Mouse (Mus musculus): ENCODE results near the gene Dip2c. TPM values are rescaled to one million over a fixed set of nuclear protein-coding genes. Genes with fewer than 3 reads are reported as not detected.

Dip2c gene
- polyA plus RNA-seq, 1 experiment from 2014 or later = 3.9 TPM

- no peaks in the 10 kb centered on the region for H3K27me3 ChIP-seq (ENCODE audit: insufficient read depth, poor library complexity, severe bottlenecking)
- H3K9me3 ChIP-seq = no peaks in the 10 kb centered on the region
- 63% methylated on average over 6 of the region's 6 CpGs for WGBS
- no peak overlapping the region for H3K27ac ChIP-seq
- no peaks in the 10 kb centered on the region for H3K36me3 ChIP-seq
- H3K4me1 ChIP-seq = peaks cover 30% of the 10 kb centered on the region; the same call in 1 of the 2 replicates
- H3K4me3 ChIP-seq = no peak overlapping the region
- no peak for DNase-seq (ENCODE audit: low spot score)
These were observed 169.4 kb downstream of the Dip2c start for GRCm38 (mm10) chr13:9445533-9446294.

DNA sequence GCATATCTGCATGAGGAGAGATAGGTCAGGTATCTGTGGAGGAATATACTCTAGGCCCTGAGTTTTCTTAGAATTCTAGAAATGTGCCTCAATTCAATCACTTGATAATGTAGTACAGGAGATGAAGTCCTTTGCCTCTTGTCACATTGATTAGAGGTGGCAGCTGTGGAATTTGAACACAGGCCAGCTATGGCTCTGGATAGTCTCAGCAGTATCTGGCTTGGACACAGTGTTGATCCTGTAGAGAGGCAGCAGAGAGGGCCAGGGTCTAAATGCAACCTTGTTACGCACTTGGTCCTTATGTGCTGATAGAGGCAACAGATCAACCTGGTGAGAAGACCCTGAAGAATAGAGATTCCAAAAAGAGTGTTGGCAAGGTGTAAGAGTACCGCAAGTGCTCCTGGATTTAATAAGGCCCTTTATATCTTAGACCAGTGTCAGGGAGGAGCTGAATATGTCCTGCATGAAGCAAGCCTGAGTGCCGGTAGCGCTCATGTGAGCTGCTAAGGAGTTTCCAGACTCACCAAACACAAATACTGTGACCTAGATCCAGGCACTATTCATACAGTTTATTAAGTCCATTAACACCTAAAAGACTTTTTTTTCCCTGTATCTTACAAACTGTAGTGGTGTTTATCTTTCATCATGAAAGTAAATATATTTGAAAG is 170.3 kb downstream of the Dip2c start:
- Histone ChIP-seq H3K27ac (peak overlapping the region; percentile 56; the same call in 1 of the 2 replicates), H3K4me3 (no peak overlapping the region), H3K9me3 (no peaks in the 10 kb centered on the region), H3K4me1 (peaks cover 32% of the 10 kb centered on the region; the same call in 1 of the 2 replicates), H3K36me3 (no peaks in the 10 kb centered on the region), H3K27me3 (ENCODE audit: insufficient read depth, poor library complexity, severe bottlenecking) (no peaks in the 10 kb centered on the region)
- 48% methylated on average over 4 of the region's 4 CpGs for WGBS
- DNase-seq (ENCODE audit: low spot score) = peak; percentile 75

DNA sequence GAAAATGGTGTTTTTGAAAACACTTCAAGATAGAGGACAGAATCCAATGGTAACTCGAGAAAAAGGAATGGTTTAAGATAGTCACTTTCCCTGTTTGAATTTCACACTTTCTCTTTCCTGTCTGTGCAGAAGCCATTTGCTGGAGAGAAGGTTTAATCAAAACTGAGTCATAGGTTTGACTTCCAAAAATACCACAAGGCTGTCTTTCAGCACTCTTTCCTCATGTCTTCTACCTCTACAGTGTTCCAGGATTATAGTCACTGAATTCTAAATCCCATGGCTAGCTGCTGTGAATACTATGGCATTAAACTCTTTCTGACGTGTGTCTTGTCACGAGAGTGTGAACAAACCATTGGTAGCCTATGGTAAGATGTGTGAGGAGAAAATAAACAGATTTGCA is 173.9 kb downstream of the Dip2c start:
- Histone ChIP-seq H3K36me3 (no peaks in the 10 kb centered on the region), H3K27me3 (ENCODE audit: insufficient read depth, poor library complexity, severe bottlenecking) (no peaks in the 10 kb centered on the region), H3K27ac (no peak overlapping the region), H3K4me1 (peaks cover 44% of the 10 kb centered on the region; the same call in 1 of the 2 replicates), H3K4me3 (no peak overlapping the region), H3K9me3 (no peaks in the 10 kb centered on the region)
- WGBS = 53% methylated on average over 3 of the region's 3 CpGs
- no peak for DNase-seq (ENCODE audit: low spot score)

DNA sequence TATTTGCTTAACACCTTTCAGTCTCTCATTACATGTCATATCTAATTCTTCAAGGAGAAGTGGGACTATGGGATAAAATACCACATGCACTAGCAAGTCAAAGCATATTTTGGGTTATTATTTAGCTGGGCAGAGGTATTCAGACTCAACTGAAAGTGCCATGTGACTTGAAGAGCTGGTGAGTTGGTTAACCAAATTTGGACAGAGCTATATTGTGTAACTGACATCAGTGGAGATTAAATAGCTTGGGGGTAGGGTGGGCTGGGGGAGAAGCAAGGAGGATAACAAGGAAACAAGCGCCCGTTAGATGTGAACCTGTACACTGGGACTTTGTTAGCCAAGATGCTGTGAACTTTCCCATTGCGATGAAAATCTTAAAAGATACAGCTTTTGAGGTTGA is 175.6 kb downstream of the Dip2c start:
- Histone ChIP-seq H3K9me3 (no peaks in the 10 kb centered on the region), H3K4me1 (peaks cover 35% of the 10 kb centered on the region; the same call in 1 of the 2 replicates), H3K27me3 (ENCODE audit: insufficient read depth, poor library complexity, severe bottlenecking) (no peaks in the 10 kb centered on the region), H3K27ac (peak overlapping the region; percentile 16; the same call in 1 of the 2 replicates), H3K4me3 (no peak overlapping the region), H3K36me3 (no peaks in the 10 kb centered on the region)
- WGBS = 75% methylated on average over 3 of the region's 3 CpGs
- DNase-seq (ENCODE audit: low spot score) = no peak

- peaks cover 31% of the 10 kb centered on the region; the same call in 1 of the 2 replicates for H3K4me1 ChIP-seq
- no peak overlapping the region for H3K4me3 ChIP-seq
- DNase-seq (ENCODE audit: low spot score) = no peak
- H3K27me3 ChIP-seq (ENCODE audit: insufficient read depth, poor library complexity, severe bottlenecking) = no peaks in the 10 kb centered on the region
- H3K27ac ChIP-seq = peak overlapping the region; percentile 42; the same call in 1 of the 2 replicates
- no peaks in the 10 kb centered on the region for H3K36me3 ChIP-seq
- H3K9me3 ChIP-seq = no peaks in the 10 kb centered on the region
- WGBS = 33% methylated on average over 4 of the region's 4 CpGs
These were observed 178.3 kb downstream of the Dip2c start for GRCm38 (mm10) chr13:9454426-9455177.

- 53% methylated on average over 1 of the region's 1 CpGs for WGBS
- Histone ChIP-seq H3K9me3 (no peaks in the 10 kb centered on the region), H3K36me3 (no peaks in the 10 kb centered on the region), H3K27ac (no peak overlapping the region), H3K4me1 (peaks cover 22% of the 10 kb centered on the region; the same call in 1 of the 2 replicates), H3K27me3 (ENCODE audit: insufficient read depth, poor library complexity, severe bottlenecking) (no peaks in the 10 kb centered on the region), H3K4me3 (no peak overlapping the region)
- no peak for DNase-seq (ENCODE audit: low spot score)
These were observed 179.7 kb downstream of the Dip2c start for GRCm38 (mm10) chr13:9455979-9456378.

DNA sequence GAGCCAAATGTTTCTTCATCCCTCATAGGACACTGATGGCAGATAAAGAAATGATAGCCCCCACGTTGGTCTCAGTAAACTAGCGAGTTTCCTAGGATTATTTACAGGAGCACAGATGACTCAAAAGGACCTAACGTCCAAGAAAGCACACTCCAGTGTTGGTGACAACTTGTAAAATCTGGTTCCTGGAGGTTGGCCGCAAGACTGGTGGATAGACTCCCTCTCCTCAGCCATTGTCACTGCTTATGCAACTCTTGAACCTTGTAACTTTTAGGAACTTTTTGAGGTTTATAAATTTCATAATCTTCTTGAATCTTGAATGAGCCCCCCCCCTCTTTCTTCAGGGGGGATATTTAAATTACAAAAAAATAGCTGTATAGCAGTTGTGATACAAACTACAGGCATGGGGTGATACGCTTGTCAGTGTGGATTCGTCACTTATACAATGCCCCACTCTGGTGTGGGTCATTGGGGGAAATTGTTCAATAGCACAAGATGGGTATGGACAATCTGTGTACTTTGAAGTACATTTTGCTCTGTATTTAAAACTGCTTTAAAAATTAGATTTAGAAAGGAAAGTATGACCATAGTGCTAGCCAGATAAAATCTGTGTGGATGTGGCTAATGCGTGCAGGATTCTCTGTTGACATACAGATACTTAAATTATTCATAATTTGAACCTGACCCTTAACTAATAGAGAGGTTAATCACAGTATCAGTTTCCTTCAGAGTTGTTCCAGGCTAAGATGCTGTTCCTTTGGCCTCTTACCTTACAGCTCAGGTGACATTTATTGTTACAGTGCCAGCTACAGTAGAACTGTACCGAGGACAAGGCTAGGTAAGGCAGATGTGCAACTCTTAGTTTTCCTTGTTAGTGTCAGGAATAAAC is 181.3 kb downstream of the Dip2c start:
- H3K27ac ChIP-seq = no peak overlapping the region
- H3K9me3 ChIP-seq = no peaks in the 10 kb centered on the region
- peaks cover 10% of the 10 kb centered on the region; the same call in 1 of the 2 replicates for H3K4me1 ChIP-seq
- H3K27me3 ChIP-seq (ENCODE audit: insufficient read depth, poor library complexity, severe bottlenecking) = no peaks in the 10 kb centered on the region
- 86% methylated on average over 8 of the region's 8 CpGs for WGBS
- no peaks in the 10 kb centered on the region for H3K36me3 ChIP-seq
- H3K4me3 ChIP-seq = no peak overlapping the region
- DNase-seq (ENCODE audit: low spot score) = no peak

GRCm38 (mm10) chr13:9464457-9464856 is 188.1 kb downstream of the Dip2c start:
- 92% methylated on average over 3 of the region's 3 CpGs for WGBS
- no peaks in the 10 kb centered on the region for H3K4me1 ChIP-seq

GRCm38 (mm10) chr13:9467216-9467615 is 190.9 kb downstream of the Dip2c start:
- DNase-seq (ENCODE audit: low spot score) = no peak
- Histone ChIP-seq H3K36me3 (no peaks in the 10 kb centered on the region), H3K27ac (no peak overlapping the region), H3K27me3 (ENCODE audit: insufficient read depth, poor library complexity, severe bottlenecking) (no peaks in the 10 kb centered on the region), H3K4me3 (no peak overlapping the region), H3K4me1 (no peaks in the 10 kb centered on the region), H3K9me3 (no peaks in the 10 kb centered on the region)
- 29% methylated on average over 1 of the region's 1 CpGs for whole genome bisulfite sequencing

More at GRCm38 (mm10) chr13:9464457-9464856, 188.1 kb downstream of the Dip2c start:
- Histone ChIP-seq H3K36me3 (no peaks in the 10 kb centered on the region), H3K27me3 (ENCODE audit: insufficient read depth, poor library complexity, severe bottlenecking) (no peaks in the 10 kb centered on the region), H3K27ac (no peak overlapping the region), H3K9me3 (no peaks in the 10 kb centered on the region), H3K4me3 (no peak overlapping the region)
- no peak for DNase-seq (ENCODE audit: low spot score)

- Histone ChIP-seq H3K36me3 (no peaks in the 10 kb centered on the region), H3K27me3 (ENCODE audit: insufficient read depth, poor library complexity, severe bottlenecking) (no peaks in the 10 kb centered on the region), H3K27ac (no peak overlapping the region), H3K9me3 (0 out of 2 replicates have a peak, but pooled peaks cover 2% of the 10 kb centered on the region), H3K4me3 (no peak overlapping the region), H3K4me1 (0 out of 2 replicates have a peak, but pooled peaks cover 5% of the 10 kb centered on the region)
- no peak for DNase-seq (ENCODE audit: low spot score)
- WGBS = 95% methylated on average over 1 of the region's 1 CpGs
These were observed 197.1 kb downstream of the Dip2c start for GRCm38 (mm10) chr13:9473383-9473782.

DNA sequence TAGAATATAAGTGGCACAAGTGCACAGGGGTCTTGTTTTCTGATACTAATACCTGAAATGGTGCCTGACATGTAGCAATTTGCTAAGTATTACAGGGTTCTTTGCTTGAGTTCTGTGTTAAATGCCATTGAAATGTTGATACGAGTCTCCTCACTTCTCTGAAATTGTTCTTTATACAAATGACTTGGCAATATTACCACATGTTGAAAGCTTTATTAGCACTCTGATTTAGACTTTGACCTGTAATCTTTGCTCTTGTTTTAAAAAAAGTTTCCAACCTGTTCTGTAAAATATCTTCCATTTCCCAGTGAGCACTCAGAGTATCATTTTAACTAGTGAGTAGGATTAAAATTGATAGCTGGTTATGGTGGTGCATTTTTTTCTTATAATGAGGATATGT is 205.4 kb downstream of the Dip2c start:
- WGBS = 88% methylated on average over 1 of the region's 1 CpGs
- Histone ChIP-seq H3K27ac (no peak overlapping the region), H3K4me1 (no peaks in the 10 kb centered on the region), H3K4me3 (no peak overlapping the region), H3K9me3 (no peaks in the 10 kb centered on the region), H3K36me3 (no peaks in the 10 kb centered on the region), H3K27me3 (ENCODE audit: insufficient read depth, poor library complexity, severe bottlenecking) (no peaks in the 10 kb centered on the region)
- no peak for DNase-seq (ENCODE audit: low spot score)

DNA sequence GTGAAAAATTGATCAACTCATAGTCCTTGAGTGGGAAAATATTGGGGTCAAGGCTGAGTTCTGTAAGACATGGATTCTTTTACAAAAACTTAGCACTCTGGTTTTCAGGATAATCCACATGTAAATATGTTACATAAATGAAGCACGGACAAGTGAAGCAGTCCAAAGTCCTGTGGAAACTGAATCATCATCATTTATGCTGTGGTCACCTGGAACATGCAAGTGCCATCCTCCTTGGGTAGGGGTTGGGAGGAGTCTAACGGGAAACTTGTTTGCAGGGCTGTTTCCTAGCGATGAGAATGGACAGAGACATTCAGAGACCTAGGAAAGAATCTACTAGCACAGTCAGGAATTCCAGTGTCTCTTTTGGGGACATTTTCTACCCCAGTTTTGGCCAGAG is 213.4 kb downstream of the Dip2c start:
- WGBS = 74% methylated on average over 3 of the region's 3 CpGs
- Histone ChIP-seq H3K4me3 (no peak overlapping the region), H3K9me3 (no peaks in the 10 kb centered on the region), H3K27me3 (ENCODE audit: insufficient read depth, poor library complexity, severe bottlenecking) (no peaks in the 10 kb centered on the region), H3K4me1 (peaks cover 7% of the 10 kb centered on the region; the same call in 1 of the 2 replicates), H3K27ac (no peak overlapping the region), H3K36me3 (no peaks in the 10 kb centered on the region)
- DNase-seq (ENCODE audit: low spot score) = no peak
